Mouse (Mus musculus) lung, embryonic 14.5 days (tissue): ENCODE results near the gene Prr12. TPM values are rescaled to one million over a fixed set of nuclear protein-coding genes. Genes with fewer than 3 reads are reported as not detected.

ENCODE experiments used
- ATAC-seq: fragments of 200-750 bp; cut with Nextera tagmentation; 2 replicates; pipeline ENCODE4 v1.8.0; 2017; ENCODE audit warnings: mild to moderate bottlenecking, moderate TSS enrichment, moderate library complexity; ENCODE audit not compliant: insufficient read depth
- DNase-seq: peaks from one replicate; pipeline ENCODE4 v3.0.0-alpha.2; 2015
- H3K27ac ChIP-seq: fragments of 300-500 bp; sonication (generic); 2 replicates; pipeline ENCODE4 v1.5.1; 2014; ENCODE audit warnings: low read depth, mild to moderate bottlenecking, moderate library complexity
- H3K27me3 ChIP-seq: fragments of 300-500 bp; sonication (generic); 2 replicates; pipeline ENCODE4 v1.6.1; 2014; ENCODE audit warnings: low read length, control low read depth; ENCODE audit not compliant: insufficient read depth
- H3K36me3 ChIP-seq: fragments of 300-500 bp; sonication (generic); 2 replicates; pipeline ENCODE4 v1.6.1; 2014; ENCODE audit warnings: control low read depth; ENCODE audit not compliant: insufficient read depth
- H3K4me1 ChIP-seq: fragments of 300-500 bp; sonication (generic); 2 replicates; pipeline ENCODE4 v1.6.1; 2014; ENCODE audit warnings: antibody characterized with exemption, control low read depth; ENCODE audit not compliant: insufficient read depth
- H3K4me2 ChIP-seq: fragments of 300-500 bp; sonication (generic); 2 replicates; pipeline ENCODE4 v1.6.1; 2014; ENCODE audit warnings: mild to moderate bottlenecking
- H3K4me3 ChIP-seq: fragments of 300-500 bp; sonication (generic); 2 replicates; pipeline ENCODE4 v1.5.1; 2014; ENCODE audit warnings: low read depth, low read length
- H3K9ac ChIP-seq: fragments of 300-500 bp; sonication (generic); 2 replicates; pipeline ENCODE4 v1.6.1; 2014
- H3K9me3 ChIP-seq: fragments of 300-500 bp; sonication (generic); 2 replicates; pipeline ENCODE4 v1.6.1; 2016; ENCODE audit warnings: low read depth, low read length, control low read depth
- CTCF ChIP-seq: IDR thresholded peaks from 2 replicates; pipeline ENCODE4 v1.5.1; 2016; ENCODE audit warnings: antibody characterized with exemption, low read depth
- WGBS: fragments of 180-500 bp; shearing (Covaris S2); extraction: QIAGEN DNeasy Blood & Tissue Kit; methylation state at CpG from one replicate; pipeline ENCODE4 v1.1.7; 2014; 5-methylcytosine and 5-hydroxymethylcytosine counted together
- polyA plus RNA-seq: library from polyadenylated mRNA; unstranded; fragments of >200 nt; fragmentation: Nextera tagmentation; extraction: Ambion mirVana; gene quantifications from 2 replicates; pipeline ENCODE4 v1.2.1, GENCODE M21; 2014

Gene Prr12
- polyA plus RNA-seq, 1 experiment from 2014 or later: 16.2 TPM

DNA sequence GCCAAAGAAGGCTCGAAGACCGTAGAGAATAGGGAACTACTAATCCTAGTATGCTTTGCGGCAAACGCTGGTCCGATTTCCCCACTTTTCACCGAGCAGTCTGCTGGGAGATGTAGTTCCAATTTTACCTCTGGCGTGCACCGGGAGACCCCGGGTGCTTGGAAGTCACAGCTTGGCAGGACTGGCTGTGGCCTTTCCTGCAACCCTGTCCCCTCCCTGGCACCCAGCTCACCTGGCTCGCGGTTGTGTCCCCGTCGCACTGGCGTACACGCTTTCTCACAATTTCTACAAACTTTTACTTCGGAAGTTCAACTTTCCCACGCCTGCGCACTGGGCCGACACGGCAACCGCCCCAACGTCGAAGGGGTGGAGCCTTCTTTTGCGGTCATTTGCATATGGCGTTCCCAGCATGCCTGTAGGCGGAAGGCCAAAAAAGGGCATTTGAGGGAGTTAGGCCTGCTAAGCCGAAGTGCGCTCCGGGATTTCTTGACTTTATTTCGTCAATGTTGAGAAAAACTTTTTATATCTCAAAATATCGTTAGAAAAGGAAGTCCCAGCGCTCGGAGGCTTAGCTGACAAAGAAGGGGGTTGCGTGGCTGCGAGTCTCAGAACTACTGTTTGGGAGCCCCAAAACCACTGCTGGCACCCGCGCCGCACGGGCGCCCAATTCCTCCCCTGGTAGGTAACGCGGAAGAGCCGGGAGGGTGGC is 55.3 kb downstream of the Prr12 start, which contains the start of gene Irf3:
TSS of gene Irf3 (plus strand) at position 418 of the 709 bp plus-strand sequence.
- WGBS: under 1% methylated on average over 43 of the region's 43 CpGs
- Histone ChIP-seq H3K27me3 (no peaks in the 10 kb centered on the region), H3K36me3 (peaks cover 71% of the 10 kb centered on the region), H3K27ac (peak within 1 kb of the TSS; percentile 90), H3K9me3 (no peaks in the 10 kb centered on the region), H3K4me3 (peak within 1 kb of the TSS; percentile 78), H3K9ac (peak within 1 kb of the TSS; percentile 75), H3K4me2 (peak within 1 kb of the TSS; percentile 97), H3K4me1 (peaks cover 11% of the 10 kb centered on the region)
- no peak for TF ChIP-seq CTCF
- DNase-seq (peak; percentile 100), ATAC-seq (peak; percentile 93)

DNA sequence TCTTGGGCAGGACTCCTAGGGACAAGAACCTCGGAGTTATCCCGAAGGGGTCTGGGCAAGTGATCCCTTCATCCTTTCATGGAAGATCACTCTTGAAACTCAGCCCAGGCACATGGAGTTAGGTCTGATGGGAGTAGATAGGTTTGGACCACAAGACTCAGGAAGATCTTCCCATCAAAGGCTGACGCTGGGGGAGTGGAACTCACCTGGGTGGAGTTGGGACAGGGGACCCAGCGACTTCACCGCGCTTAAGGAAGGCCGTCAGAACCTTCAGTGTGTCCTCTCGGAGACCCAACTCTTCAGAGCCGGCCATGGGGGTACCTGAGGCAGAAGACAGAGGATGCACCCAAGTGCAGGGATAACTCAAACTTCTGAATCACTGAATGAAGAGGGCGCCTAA is 56.0 kb downstream of the Prr12 start:
- Histone ChIP-seq H3K4me1 (peaks cover 11% of the 10 kb centered on the region), H3K27ac (peak overlapping the region; percentile 90), H3K9ac (peak overlapping the region; percentile 75), H3K4me3 (peak overlapping the region; percentile 78), H3K27me3 (no peaks in the 10 kb centered on the region), H3K4me2 (peak overlapping the region; percentile 97), H3K9me3 (no peaks in the 10 kb centered on the region), H3K36me3 (peaks cover 71% of the 10 kb centered on the region)
- DNase-seq (no peak), ATAC-seq (no peak)
- TF ChIP-seq CTCF: no peak
- 8% methylated on average over 10 of the region's 10 CpGs for WGBS

DNA sequence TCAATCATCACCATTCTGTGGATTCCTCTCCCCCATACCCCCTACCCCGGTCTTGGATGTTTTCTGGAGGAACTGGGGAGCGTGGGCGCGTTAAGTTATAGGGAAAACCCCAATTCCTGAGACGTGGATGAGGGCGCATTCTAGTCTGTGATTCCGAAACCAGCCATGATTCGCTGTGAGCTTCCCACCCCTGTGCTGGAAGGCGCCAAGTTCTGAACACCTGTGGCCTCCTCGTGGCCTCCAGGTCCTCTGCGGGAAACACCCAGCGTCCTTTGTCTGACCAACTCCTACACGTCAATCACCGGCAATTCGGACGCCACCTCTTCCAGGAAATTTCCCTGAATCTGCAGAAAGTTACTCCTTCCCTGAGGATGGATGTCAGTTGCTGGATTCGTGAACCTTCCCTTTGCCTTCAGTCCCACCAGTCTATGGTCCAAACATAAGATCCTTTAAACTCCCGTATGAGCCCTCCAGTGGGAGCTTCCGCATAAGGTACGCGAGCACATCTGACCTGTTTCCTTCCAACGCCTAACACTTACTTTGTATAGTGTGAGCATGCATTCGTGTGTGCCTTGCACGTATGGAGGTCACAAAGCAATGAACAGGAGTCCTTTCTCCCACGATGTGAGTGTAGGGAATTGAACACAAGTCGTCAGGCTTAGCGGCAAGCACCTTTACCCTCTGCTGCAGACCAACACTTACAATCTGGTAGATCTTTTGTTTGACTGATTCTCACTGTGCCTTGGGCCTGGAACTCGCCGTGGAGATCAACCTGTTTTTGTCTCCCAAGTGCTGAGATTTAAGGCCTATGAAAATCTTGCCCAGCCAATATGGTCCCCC is 65.6 kb downstream of the Prr12 start:
- Histone ChIP-seq H3K4me1 (peaks cover 8% of the 10 kb centered on the region; the same call in 1 of the 2 replicates), H3K27ac (peak overlapping the region; percentile 85), H3K9me3 (no peaks in the 10 kb centered on the region), H3K4me3 (peak overlapping the region; percentile 97), H3K4me2 (peak overlapping the region; percentile 61), H3K36me3 (peaks cover 47% of the 10 kb centered on the region), H3K9ac (peak overlapping the region; percentile 59), H3K27me3 (no peaks in the 10 kb centered on the region)
- no peak for TF ChIP-seq CTCF
- DNase-seq (no peak), ATAC-seq (peak; percentile 10)
- WGBS: under 1% methylated on average over 29 of the region's 29 CpGs

DNA sequence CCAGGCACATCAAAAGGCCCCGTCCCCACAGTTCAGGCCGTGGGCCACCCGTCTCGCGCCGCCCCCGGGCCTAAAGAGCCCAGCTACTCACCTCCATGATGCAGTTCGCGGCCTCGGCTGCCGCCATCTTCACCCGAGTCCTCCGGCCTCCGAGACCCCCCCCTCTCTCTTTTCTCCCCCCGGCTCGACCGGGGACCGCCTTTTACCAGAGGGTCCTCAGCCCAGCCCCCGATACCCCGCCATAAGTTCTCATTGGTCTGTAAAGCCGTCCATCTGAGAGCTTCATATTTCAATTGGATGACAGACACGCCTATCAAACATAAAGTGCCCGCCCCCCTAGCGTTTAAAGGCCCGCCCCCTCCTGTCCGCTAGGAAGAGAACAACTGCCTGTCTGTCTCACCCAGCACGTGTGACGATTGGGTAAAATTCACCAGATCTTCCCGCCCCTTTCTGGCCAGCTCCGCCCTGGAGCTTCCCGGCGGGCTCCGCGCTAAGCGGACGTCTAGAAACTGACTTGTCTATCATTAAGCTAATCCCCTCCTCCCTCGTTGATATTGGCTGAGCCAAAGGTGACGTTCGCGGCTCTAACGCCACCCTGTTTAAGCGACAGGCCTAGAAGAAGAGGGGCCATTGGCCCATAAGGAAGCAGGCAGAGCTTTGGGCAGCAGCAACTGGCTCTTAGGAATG is 66.3 kb downstream of the Prr12 start, which contains the start of gene Prmt1:
TSS of gene Prmt1 (minus strand) at position 377 of the 687 bp plus-strand sequence.
- Histone ChIP-seq H3K27ac (peak within 1 kb of the TSS; percentile 96), H3K36me3 (peaks cover 47% of the 10 kb centered on the region), H3K4me2 (peak within 1 kb of the TSS; percentile 66), H3K4me3 (peak within 1 kb of the TSS; percentile 97), H3K9me3 (no peaks in the 10 kb centered on the region), H3K27me3 (no peaks in the 10 kb centered on the region), H3K4me1 (peaks cover 8% of the 10 kb centered on the region; the same call in 1 of the 2 replicates), H3K9ac (peak within 1 kb of the TSS; percentile 99)
- DNase-seq (peak; percentile 100), ATAC-seq (peak; percentile 95)
- TF ChIP-seq CTCF: no peak
- WGBS: under 1% methylated on average over 39 of the region's 42 CpGs

DNA sequence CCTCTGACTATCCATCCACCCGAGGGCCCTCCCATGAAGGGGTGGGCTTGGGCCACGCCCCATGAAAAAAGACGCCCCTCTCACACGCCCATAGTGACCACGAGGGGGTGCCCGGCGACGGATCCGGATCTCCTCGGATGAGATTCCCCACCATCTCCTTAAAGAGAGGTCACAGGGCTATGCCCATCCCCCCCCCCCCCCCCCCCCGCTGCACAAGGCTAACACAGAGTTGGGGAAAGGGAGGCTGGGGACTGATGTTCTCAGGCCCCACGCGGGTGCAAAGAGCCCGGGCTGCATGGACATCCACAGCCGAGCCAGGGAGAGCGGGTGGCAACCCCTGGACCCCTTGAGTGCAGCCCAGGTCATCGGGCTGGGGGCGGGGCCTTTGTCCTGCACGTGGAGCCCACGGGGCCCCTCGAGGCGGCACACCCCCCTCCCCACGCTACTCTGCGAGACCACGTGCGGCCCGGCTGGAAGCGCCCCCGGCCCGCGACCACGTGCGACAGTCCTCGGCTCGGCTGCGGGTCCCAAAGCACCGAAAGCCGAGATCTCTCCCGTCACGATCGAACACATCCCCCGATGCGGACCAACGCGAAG is 67.0 kb downstream of the Prr12 start:
- Histone ChIP-seq H3K27ac (peak overlapping the region; percentile 96), H3K36me3 (peaks cover 47% of the 10 kb centered on the region), H3K9ac (peak overlapping the region; percentile 99), H3K9me3 (no peaks in the 10 kb centered on the region), H3K27me3 (no peaks in the 10 kb centered on the region), H3K4me1 (peaks cover 8% of the 10 kb centered on the region; the same call in 1 of the 2 replicates), H3K4me3 (peak overlapping the region; percentile 97), H3K4me2 (peak overlapping the region; percentile 66)
- TF ChIP-seq CTCF: peak; percentile 55
- 0% methylated on average over 44 of the region's 45 CpGs for WGBS
- ATAC-seq (peak; percentile 13), DNase-seq (peak; percentile 91)

DNA sequence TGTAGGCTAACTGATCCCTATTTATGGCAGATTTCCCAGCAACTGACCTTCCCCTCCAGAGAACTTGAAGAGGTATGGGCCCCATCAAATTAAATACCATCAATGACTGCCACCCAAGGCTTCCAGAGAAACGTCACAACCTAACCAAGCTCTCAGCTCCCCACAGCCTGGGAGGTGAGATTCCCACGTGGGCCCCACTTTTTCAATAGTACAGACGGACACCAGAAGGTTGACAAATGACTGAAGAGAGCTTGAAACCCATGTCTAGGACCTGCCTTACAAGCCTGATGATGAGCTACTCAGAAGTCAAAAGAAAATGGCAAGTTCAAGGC is 67.9 kb downstream of the Prr12 start:
- DNase-seq (no peak), ATAC-seq (no peak)
- no peaks in the 10 kb centered on the region for H3K27me3 ChIP-seq
- H3K4me2 ChIP-seq: peak overlapping the region; percentile 66
- H3K9me3 ChIP-seq: no peaks in the 10 kb centered on the region
- 34% methylated on average over 3 of the region's 3 CpGs for WGBS
- peak overlapping the region; percentile 2; the same call in 1 of the 2 replicates for H3K9ac ChIP-seq
- peaks cover 48% of the 10 kb centered on the region for H3K36me3 ChIP-seq
- H3K4me3 ChIP-seq: peak overlapping the region; percentile 97
- peaks cover 8% of the 10 kb centered on the region; the same call in 1 of the 2 replicates for H3K4me1 ChIP-seq
- TF ChIP-seq CTCF: no peak
- no peak overlapping the region for H3K27ac ChIP-seq
